Mouse (Mus musculus): ENCODE measurements around the gene Lgmn.

DNA sequence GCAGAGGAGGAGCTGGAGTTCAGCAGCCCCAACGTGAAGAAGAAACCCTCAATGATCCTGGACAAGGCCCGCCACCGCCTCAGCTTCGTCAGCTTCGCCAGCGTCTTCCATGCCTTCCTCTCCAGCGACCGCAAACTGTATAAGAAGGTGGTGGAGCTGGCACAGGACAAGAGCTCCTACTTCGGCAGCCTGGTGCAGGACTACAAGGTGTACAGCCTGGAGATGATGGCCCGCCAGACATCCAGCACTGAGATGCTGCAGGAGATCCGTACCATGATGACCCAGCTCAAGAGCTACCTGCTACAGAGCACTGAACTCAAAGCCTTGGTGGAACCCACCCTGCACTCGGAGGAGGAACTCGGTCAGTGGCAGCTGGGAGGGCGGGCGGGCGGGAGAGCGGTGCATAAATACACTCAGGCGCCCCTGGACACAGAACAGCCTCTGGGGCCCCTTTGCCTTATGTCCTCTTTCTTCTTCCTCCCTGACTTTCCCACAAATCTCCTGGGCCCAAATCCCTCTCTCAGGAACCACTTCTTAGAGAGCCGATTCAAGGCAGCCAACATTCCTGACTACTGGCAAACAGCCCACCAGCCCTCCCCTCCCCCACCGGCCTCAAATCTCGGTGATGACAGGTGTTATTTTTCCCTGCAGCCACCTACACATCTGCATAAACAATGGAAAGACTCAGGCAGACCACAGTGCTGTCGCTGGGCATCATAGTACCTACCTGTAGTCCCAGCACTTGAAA lies 70.0 kb downstream of the Lgmn start:
- no peak for TF ChIP-seq CTCF (IDR thresholded peaks at IDR 0.05; ENCODE audit: extremely low read depth, insufficient read depth, low read length)
- no peak for TF ChIP-seq POLR2A (IDR thresholded peaks at IDR 0.05; ENCODE audit: extremely low read depth, insufficient read depth, low read length)

All from cortical plate, adult 2 months (tissue).